Mouse (Mus musculus) heart, embryonic 15.5 days (tissue): Measurements from ENCODE around the gene Zfp976. TPM values are rescaled to one million over a fixed set of nuclear protein-coding genes. Genes with fewer than 3 reads are reported as not detected.

Experiments used
- microRNA-seq: library from miRNA; unstranded; fragments of <30 nt; microRNA quantifications from one replicate; pipeline ENCODE4, GENCODE M21; 2016
- polyA plus RNA-seq: library from polyadenylated mRNA; unstranded; fragments of >200 nt; fragmentation: Nextera tagmentation; extraction: Ambion mirVana; gene quantifications from 2 replicates; pipeline ENCODE4 v1.2.1, GENCODE M21; 2015

Gene Zfp976
- polyA plus RNA-seq, 1 experiment from 2014 or later = 1.5 TPM

Small RNA genes within 50 kb of the gene (microRNA-seq; reads per million reads assigned to microRNA genes)
- gene Gm24938 = not detected

Other genes starting within 250 kb of the Zfp976 start
- not detected in 2 replicates for gene 4933421I07Rik, start 194.5 kb downstream of the Zfp976 start, polyA plus RNA-seq
- gene Zfp141, start 136.8 kb downstream of the Zfp976 start, polyA plus RNA-seq = 3.7 and 5.4 TPM in 2 replicates
- not detected in 2 replicates for gene Gm21028, start 64.0 kb downstream of the Zfp976 start, polyA plus RNA-seq
- 0.66 and 0.67 TPM in 2 replicates for gene Zfp977, start 50.0 kb downstream of the Zfp976 start, polyA plus RNA-seq
- 5.7 and 6.8 TPM in 2 replicates for gene Zfp975, start 50.2 kb upstream of the Zfp976 start, polyA plus RNA-seq
- not detected in 2 replicates for gene Gm17067, start 84.4 kb upstream of the Zfp976 start, polyA plus RNA-seq
- gene Vmn2r62, start 150.9 kb upstream of the Zfp976 start, polyA plus RNA-seq = not detected in 2 replicates
- gene Gm2381, start 224.6 kb upstream of the Zfp976 start, polyA plus RNA-seq = not detected in 2 replicates